Comparison of ENCODE assay signal across 8 mouse cellular contexts in the genomic region with DNA sequence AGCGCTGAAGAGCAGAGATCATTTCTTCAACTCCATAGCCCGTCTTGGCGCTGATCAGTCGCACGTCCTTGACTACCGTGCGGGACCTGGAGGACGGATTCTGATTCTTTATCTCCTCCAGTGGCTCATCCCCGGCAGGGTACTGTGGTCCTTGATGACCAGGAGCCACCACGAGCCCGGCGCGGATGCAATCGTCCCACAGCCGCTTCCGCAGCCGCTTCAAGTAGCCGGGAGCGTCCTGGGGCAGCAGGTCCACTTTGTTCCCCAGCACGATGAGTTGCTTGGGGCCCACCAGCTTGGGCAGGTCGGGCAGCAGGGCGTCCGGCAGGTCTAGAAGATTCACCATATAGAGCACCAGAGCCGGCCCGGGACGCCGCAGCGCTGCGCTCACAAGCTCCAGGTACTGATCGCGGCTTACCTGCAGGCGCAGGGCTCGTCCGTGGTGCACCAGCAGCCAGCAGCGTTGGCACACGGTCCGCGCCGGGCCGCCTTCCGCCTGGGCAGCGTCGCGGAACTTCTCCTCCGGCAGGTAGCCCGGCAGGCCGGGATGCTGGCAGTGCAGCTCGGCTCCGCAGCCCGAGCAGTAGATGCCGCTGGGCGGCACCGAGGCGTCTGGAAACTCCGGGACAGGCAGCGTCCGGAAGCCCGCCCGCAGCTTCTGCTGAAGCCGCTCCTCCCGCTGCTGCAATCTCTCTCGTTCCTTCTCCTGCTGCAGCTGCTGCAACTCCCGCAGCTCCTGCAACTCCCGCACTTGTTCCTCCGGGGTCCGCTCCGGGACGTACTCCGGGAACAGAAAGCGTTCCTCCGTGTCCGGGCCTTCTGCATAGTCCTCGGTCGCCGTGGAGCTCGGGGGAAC. TPM values are rescaled to one million over a fixed set of nuclear protein-coding genes. Genes with fewer than 3 reads are reported as not detected.
DNase-seq lines count a peak whose midpoint lies in the region; ATAC-seq and TF ChIP-seq lines count a peak whose summit lies in the region.

No protein-coding gene starts in this region.

- no peaks in the 10 kb centered on the region for H3K27me3 ChIP-seq in embryonic facial prominence, embryonic 10.5 days (replicated peaks; ENCODE audit: low read depth, poor library complexity, severe bottlenecking)
- no peaks in the 10 kb centered on the region for H3K27me3 ChIP-seq in heart, embryonic 16.5 days (ENCODE audit: control insufficient read depth, insufficient read depth, low read length)
- H3K27me3 ChIP-seq in limb, embryonic 10.5 days (ENCODE audit: low read depth, poor library complexity, severe bottlenecking) = no peaks in the 10 kb centered on the region
- H3K27me3 ChIP-seq in midbrain, embryonic 11.5 days (ENCODE audit: control insufficient read depth, insufficient read depth, low read length) = no peaks in the 10 kb centered on the region
- H3K27me3 ChIP-seq in thymus, adult 2 months (ENCODE audit: control insufficient read depth, insufficient read depth, low read length) = no peaks in the 10 kb centered on the region

- peak overlapping the region; percentile 95 for H3K9ac ChIP-seq in heart, embryonic 16.5 days (ENCODE audit: low read length)
- peak overlapping the region; percentile 89 for H3K9ac ChIP-seq in midbrain, embryonic 11.5 days (ENCODE audit: low read length)

- TF ChIP-seq CTCF in thymus, adult 2 months (IDR thresholded peaks at IDR 0.05; ENCODE audit: borderline replicate concordance, control insufficient read depth, extremely low read depth, insufficient read depth, low read length, poor library complexity) = no peak

- under 1% methylated on average over 76 of the region's 76 CpGs for WGBS in embryonic facial prominence, embryonic 10.5 days
- WGBS in heart, embryonic 16.5 days = under 1% methylated on average over 74 of the region's 76 CpGs
- under 1% methylated on average over 76 of the region's 76 CpGs for WGBS in limb, embryonic 10.5 days
- under 1% methylated on average over 76 of the region's 76 CpGs for WGBS in midbrain, embryonic 11.5 days
- under 1% methylated on average over 76 of the region's 76 CpGs for WGBS in thymus, adult 2 months

- H3K27ac ChIP-seq in embryonic facial prominence, embryonic 10.5 days (replicated peaks) = peak overlapping the region; percentile 93
- peak overlapping the region; percentile 23; the same call in 1 of the 2 replicates for H3K27ac ChIP-seq in heart, embryonic 16.5 days (ENCODE audit: low read length)
- peak overlapping the region; percentile 93 for H3K27ac ChIP-seq in limb, embryonic 10.5 days
- H3K27ac ChIP-seq in midbrain, embryonic 11.5 days (ENCODE audit: low read depth, low read length) = peak overlapping the region; percentile 88; the same call in 1 of the 2 replicates
- no peak overlapping the region for H3K27ac ChIP-seq in thymus, adult 2 months (ENCODE audit: control insufficient read depth, insufficient read depth, low read length)

- ATAC-seq in heart, embryonic 16.5 days (replicated peaks; ENCODE audit: extremely low read depth, insufficient read depth, low FRiP score) = 0 out of 2 replicates have a peak, but pooled peaks have one; percentile 4
- ATAC-seq in midbrain, embryonic 11.5 days (ENCODE audit: low FRiP score) = peak; percentile 1

- peak overlapping the region; percentile 90 for H3K4me2 ChIP-seq in heart, embryonic 16.5 days (ENCODE audit: low read depth, low read length)
- peak overlapping the region; percentile 97 for H3K4me2 ChIP-seq in midbrain, embryonic 11.5 days

- no peak for TF ChIP-seq POLR2A in thymus, adult 2 months (IDR thresholded peaks at IDR 0.05; ENCODE audit: control insufficient read depth, extremely low read depth, insufficient read depth, low read length, poor library complexity)

- H3K4me1 ChIP-seq in embryonic facial prominence, embryonic 10.5 days = peaks cover 30% of the 10 kb centered on the region
- peaks cover 21% of the 10 kb centered on the region for H3K4me1 ChIP-seq in heart, embryonic 16.5 days (ENCODE audit: control insufficient read depth, insufficient read depth, low read length)
- H3K4me1 ChIP-seq in limb, embryonic 10.5 days = peaks cover 28% of the 10 kb centered on the region
- H3K4me1 ChIP-seq in midbrain, embryonic 11.5 days (ENCODE audit: control insufficient read depth, insufficient read depth, low read length) = peaks cover 21% of the 10 kb centered on the region
- H3K4me1 ChIP-seq in thymus, adult 2 months (replicated peaks; ENCODE audit: control insufficient read depth, insufficient read depth, low read length) = peaks cover 15% of the 10 kb centered on the region

- H3K9me3 ChIP-seq in embryonic facial prominence, embryonic 10.5 days = no peaks in the 10 kb centered on the region
- no peaks in the 10 kb centered on the region; the same call in 1 of the 2 replicates for H3K9me3 ChIP-seq in heart, embryonic 16.5 days (replicated peaks; ENCODE audit: control insufficient read depth, low read length)
- H3K9me3 ChIP-seq in limb, embryonic 10.5 days (replicated peaks) = no peaks in the 10 kb centered on the region
- no peaks in the 10 kb centered on the region for H3K9me3 ChIP-seq in midbrain, embryonic 11.5 days (ENCODE audit: control insufficient read depth, low read length)

- H3K4me3 ChIP-seq in embryonic facial prominence, embryonic 10.5 days = peak overlapping the region; percentile 71
- peak overlapping the region; percentile 95 for H3K4me3 ChIP-seq in heart, embryonic 16.5 days (ENCODE audit: low read length)
- peak overlapping the region; percentile 92 for H3K4me3 ChIP-seq in limb, embryonic 10.5 days
- H3K4me3 ChIP-seq in midbrain, embryonic 11.5 days (ENCODE audit: low read depth, low read length) = peak overlapping the region; percentile 88
- peak overlapping the region; percentile 76 for H3K4me3 ChIP-seq in thymus, adult 2 months (ENCODE audit: control insufficient read depth, insufficient read depth, low read length)

- DNase-seq in layer of hippocampus, postnatal 25 days (ENCODE audit: extremely low spot score in 1 of 2, low spot score in 1 of 2) = peak; percentile 13 to 22
- DNase-seq in layer of hippocampus, postnatal 36 days = no peak
- peak; percentile 16 for DNase-seq in NIH3T3 (ENCODE audit: low read depth)
- DNase-seq in embryonic facial prominence, embryonic 10.5 days (ENCODE audit: low spot score) = no peak
- DNase-seq in limb, embryonic 10.5 days (ENCODE audit: low spot score) = no peak
- DNase-seq in midbrain, embryonic 11.5 days (ENCODE audit: low spot score, missing footprints) = peak; percentile 95
- DNase-seq in thymus, adult 2 months = no peak

- peaks cover 57% of the 10 kb centered on the region for H3K36me3 ChIP-seq in embryonic facial prominence, embryonic 10.5 days (replicated peaks)
- peaks cover 24% of the 10 kb centered on the region for H3K36me3 ChIP-seq in heart, embryonic 16.5 days (ENCODE audit: control insufficient read depth, insufficient read depth)
- peaks cover 56% of the 10 kb centered on the region for H3K36me3 ChIP-seq in limb, embryonic 10.5 days
- peaks cover 8% of the 10 kb centered on the region; the same call in 1 of the 2 replicates for H3K36me3 ChIP-seq in midbrain, embryonic 11.5 days (ENCODE audit: control insufficient read depth, insufficient read depth, low read length)
- peaks cover 11% of the 10 kb centered on the region; the same call in 1 of the 2 replicates for H3K36me3 ChIP-seq in thymus, adult 2 months (ENCODE audit: control insufficient read depth, insufficient read depth, low read length)

RNA-seq across cellular contexts. Expression of gene Noa1, which starts 0.6 kb away (rescaled TPM):
- 10 to 100 TPM; 25.7 to 26.4 TPM for total RNA-seq in layer of hippocampus, postnatal 25 days (2021)
- total RNA-seq in layer of hippocampus, postnatal 36 days (2021) = 10 to 100 TPM; 23.2 to 26.5 TPM
- polyA plus RNA-seq in embryonic facial prominence, embryonic 10.5 days (2016; fragmentation: Nextera tagmentation; extraction: Ambion mirVana) = 36.5 and 37.5 TPM in 2 replicates
- polyA plus RNA-seq in heart, embryonic 16.5 days (2015; fragmentation: Nextera tagmentation; extraction: Ambion mirVana) = 22.5 and 23.7 TPM in 2 replicates
- 36.5 and 43.5 TPM in 2 replicates for polyA plus RNA-seq in limb, embryonic 10.5 days (2016; fragmentation: Nextera tagmentation; extraction: Ambion mirVana)
- polyA plus RNA-seq in midbrain, embryonic 11.5 days (2014; fragmentation: Nextera tagmentation; extraction: Ambion mirVana) = 34.1 and 36.6 TPM in 2 replicates
- 23.1 and 27.9 TPM in 2 replicates for polyA plus RNA-seq in thymus, adult 2 months (2012; rRNA removed)

RNA-seq across cellular contexts. Expression of gene Polr2b, which starts 0.7 kb away (rescaled TPM):
- total RNA-seq in layer of hippocampus, postnatal 25 days (2021) = 10 to 100 TPM; 48.2 to 48.8 TPM
- total RNA-seq in layer of hippocampus, postnatal 36 days (2021) = 10 to 100 TPM; 48.8 to 50.4 TPM
- polyA plus RNA-seq in embryonic facial prominence, embryonic 10.5 days (2016; fragmentation: Nextera tagmentation; extraction: Ambion mirVana) = 94.3 and 96.0 TPM in 2 replicates
- 39.0 and 40.4 TPM in 2 replicates for polyA plus RNA-seq in heart, embryonic 16.5 days (2015; fragmentation: Nextera tagmentation; extraction: Ambion mirVana)
- polyA plus RNA-seq in limb, embryonic 10.5 days (2016; fragmentation: Nextera tagmentation; extraction: Ambion mirVana) = 86.2 and 95.9 TPM in 2 replicates
- 113 and 124 TPM in 2 replicates for polyA plus RNA-seq in midbrain, embryonic 11.5 days (2014; fragmentation: Nextera tagmentation; extraction: Ambion mirVana)
- polyA plus RNA-seq in thymus, adult 2 months (2012; rRNA removed) = 25.8 and 30.4 TPM in 2 replicates

RNA-seq across cellular contexts. Expression of gene Rest, which starts 44.0 kb away (rescaled TPM):
- total RNA-seq in layer of hippocampus, postnatal 25 days (2021) = 1 to 10 TPM; 4.4 to 5.4 TPM
- 1 to 10 TPM; 4.1 to 4.4 TPM for total RNA-seq in layer of hippocampus, postnatal 36 days (2021)
- polyA plus RNA-seq in embryonic facial prominence, embryonic 10.5 days (2016; fragmentation: Nextera tagmentation; extraction: Ambion mirVana) = 34.0 and 37.7 TPM in 2 replicates
- polyA plus RNA-seq in heart, embryonic 16.5 days (2015; fragmentation: Nextera tagmentation; extraction: Ambion mirVana) = 18.9 and 20.3 TPM in 2 replicates
- 35.7 and 46.6 TPM in 2 replicates for polyA plus RNA-seq in limb, embryonic 10.5 days (2016; fragmentation: Nextera tagmentation; extraction: Ambion mirVana)
- 18.4 and 21.6 TPM in 2 replicates for polyA plus RNA-seq in midbrain, embryonic 11.5 days (2014; fragmentation: Nextera tagmentation; extraction: Ambion mirVana)
- 14.0 and 18.4 TPM in 2 replicates for polyA plus RNA-seq in thymus, adult 2 months (2012; rRNA removed)

Comparison
In these comparisons a context has a peak if more than half of its experiments do, and no peak if none do; other contexts are left out.
1. DNase-seq: peak in layer of hippocampus, postnatal 25 days (2 of 2), NIH3T3 (single experiment) and midbrain, embryonic 11.5 days (single experiment); none in layer of hippocampus, postnatal 36 days (0 of 2), embryonic facial prominence, embryonic 10.5 days (single experiment), limb, embryonic 10.5 days (single experiment) and thymus, adult 2 months (single experiment).
2. Peak in every context shown above with its lines, with median percentiles within 50 percentile points of each other: H3K4me3 ChIP-seq.